Mouse (Mus musculus): ENCODE data around the gene Ttc7b. TPM values are rescaled to one million over a fixed set of nuclear protein-coding genes. Genes with fewer than 3 reads are reported as not detected.
A peak's percentile ranks its signal among the peaks of the same experiment; 100 is the strongest.

Gene Ttc7b
- total RNA-seq, 2 experiments from 2014 or later, result 75.9 to 82.8 TPM

GRCm38 (mm10) chr12:100276607-100277533 lies 243.8 kb downstream of the Ttc7b start:
- DNase-seq, result peak; percentile 62 to 72

- peak; percentile 91 to 93 for DNase-seq
Measured at GRCm38 (mm10) chr12:100275850-100276249, 244.8 kb downstream of the Ttc7b start.

GRCm38 (mm10) chr12:100273033-100273432 lies 247.6 kb downstream of the Ttc7b start:
- peak; percentile 67 to 76 for DNase-seq

GRCm38 (mm10) chr12:100269967-100270662 lies 250.5 kb downstream of the Ttc7b start:
- peak; percentile 53 to 60 for DNase-seq

- peak; percentile 72 to 82 for DNase-seq
Measured at GRCm38 (mm10) chr12:100268011-100268410, 252.6 kb downstream of the Ttc7b start.

GRCm38 (mm10) chr12:100265546-100266309 lies 254.9 kb downstream of the Ttc7b start:
- DNase-seq, result peak; percentile 69 to 78

- no peak for DNase-seq
Measured at GRCm38 (mm10) chr12:100264941-100265340, 255.7 kb downstream of the Ttc7b start.

- DNase-seq, result no peak
Measured at GRCm38 (mm10) chr12:100262846-100263245, 257.8 kb downstream of the Ttc7b start.

GRCm38 (mm10) chr12:100261761-100262160 lies 258.9 kb downstream of the Ttc7b start:
- no peak for DNase-seq

- DNase-seq, result no peak
Measured at GRCm38 (mm10) chr12:100260151-100260550, 260.5 kb downstream of the Ttc7b start.

- no peak for DNase-seq
Measured at GRCm38 (mm10) chr12:100257779-100258178, 262.8 kb downstream of the Ttc7b start.

GRCm38 (mm10) chr12:100255441-100255949 lies 265.1 kb downstream of the Ttc7b start:
- DNase-seq, result no peak

- DNase-seq, result no peak
Measured at GRCm38 (mm10) chr12:100254471-100254870, 266.2 kb downstream of the Ttc7b start.

Other genes starting within 250 kb of the Ttc7b start
- 1 to 10 TPM; 4.1 to 8.2 TPM for gene Rps6ka5, start 206.2 kb upstream of the Ttc7b start, total RNA-seq (2021)